13 mouse cellular contexts compared by ENCODE assay signal in genomic region chr7:110740188-110740587, GRCm38 (mm10). TPM values are rescaled to one million over a fixed set of nuclear protein-coding genes. Genes with fewer than 3 reads are reported as not detected.
A peak's percentile ranks its signal among the peaks of the same experiment; 100 is the strongest.
DNase-seq lines count a peak whose midpoint lies in the region; ATAC-seq and TF ChIP-seq lines count a peak whose summit lies in the region.
"Had no signal": no experiment of that assay in that cellular context is flagged by ENCODE, and none has a peak within 500 bp of the region (broad histone marks: within the 10 kb centered on the region; RNA-seq: fewer than 3 reads in every experiment).

No protein-coding gene starts in this region.

- no peak overlapping the region for H3K27ac ChIP-seq in lung, postnatal 0 days (ENCODE audit: low read length)
- H3K27ac ChIP-seq in hindbrain, embryonic 14.5 days: 0 out of 2 replicates have a peak overlapping the region, but pooled peaks have one; percentile 7
- peak overlapping the region; percentile 49 for H3K27ac ChIP-seq in neural tube, embryonic 13.5 days (replicated peaks)
- no peak overlapping the region for H3K27ac ChIP-seq in liver, postnatal 0 days (ENCODE audit: low read depth)
- no peak overlapping the region for H3K27ac ChIP-seq in heart, adult 2 months

- H3K9me3 ChIP-seq in lung, postnatal 0 days (ENCODE audit: low read length): no peaks in the 10 kb centered on the region
- no peaks in the 10 kb centered on the region for H3K9me3 ChIP-seq in hindbrain, embryonic 14.5 days (ENCODE audit: control insufficient read depth, low read length)
- H3K9me3 ChIP-seq in neural tube, embryonic 13.5 days: no peaks in the 10 kb centered on the region
- peaks cover 3% of the 10 kb centered on the region; the same call in 1 of the 2 replicates for H3K9me3 ChIP-seq in liver, postnatal 0 days (ENCODE audit: low read length)

- TF ChIP-seq POLR2A in heart, adult 2 months (IDR thresholded peaks at IDR 0.05; ENCODE audit: insufficient read depth, low read depth, low read length): no peak

- H3K9ac ChIP-seq in lung, postnatal 0 days (replicated peaks; ENCODE audit: low read depth): no peak overlapping the region
- no peak overlapping the region for H3K9ac ChIP-seq in hindbrain, embryonic 14.5 days
- H3K9ac ChIP-seq in neural tube, embryonic 13.5 days: no peak overlapping the region
- no peak overlapping the region for H3K9ac ChIP-seq in liver, postnatal 0 days (replicated peaks)
- no peak overlapping the region for H3K9ac ChIP-seq in heart, adult 2 months (ENCODE audit: low read depth, low read length)

- no peak overlapping the region for H3K4me3 ChIP-seq in lung, postnatal 0 days (ENCODE audit: low read depth, low read length)
- no peak overlapping the region for H3K4me3 ChIP-seq in hindbrain, embryonic 14.5 days (replicated peaks; ENCODE audit: low read length)
- no peak overlapping the region for H3K4me3 ChIP-seq in neural tube, embryonic 13.5 days
- no peak overlapping the region for H3K4me3 ChIP-seq in liver, postnatal 0 days (ENCODE audit: low read depth, low read length)
- H3K4me3 ChIP-seq in heart, adult 2 months: no peak overlapping the region

- peak; percentile 71 for ATAC-seq in lung, postnatal 0 days
- ATAC-seq in hindbrain, embryonic 14.5 days (ENCODE audit: low FRiP score): peak; percentile 87
- peak; percentile 81 for ATAC-seq in neural tube, embryonic 13.5 days (ENCODE audit: low read depth)
- ATAC-seq in liver, postnatal 0 days: no peak

- WGBS in lung, postnatal 0 days: 54% methylated on average over 2 of the region's 2 CpGs
- 36% methylated on average over 2 of the region's 2 CpGs for WGBS in hindbrain, embryonic 14.5 days
- WGBS in neural tube, embryonic 13.5 days: 38% methylated on average over 2 of the region's 2 CpGs
- WGBS in liver, postnatal 0 days (ENCODE audit: insufficient replicate concordance): 50% methylated on average over 2 of the region's 2 CpGs
- WGBS in heart, adult 2 months: 67% methylated on average over 2 of the region's 2 CpGs

- no peak for TF ChIP-seq CTCF in lung, postnatal 0 days (IDR thresholded peaks at IDR 0.05)
- no peak for TF ChIP-seq CTCF in liver, postnatal 0 days (IDR thresholded peaks at IDR 0.05; ENCODE audit: low read depth)
- no peak for TF ChIP-seq CTCF in heart, adult 2 months (IDR thresholded peaks at IDR 0.05)

- H3K27me3 ChIP-seq in lung, postnatal 0 days (replicated peaks; ENCODE audit: insufficient read depth, low read length): no peaks in the 10 kb centered on the region
- H3K27me3 ChIP-seq in hindbrain, embryonic 14.5 days (ENCODE audit: control insufficient read depth, insufficient read depth, low read length): no peaks in the 10 kb centered on the region
- H3K27me3 ChIP-seq in neural tube, embryonic 13.5 days: no peaks in the 10 kb centered on the region
- no peaks in the 10 kb centered on the region for H3K27me3 ChIP-seq in liver, postnatal 0 days (ENCODE audit: insufficient read depth, low read length)
- H3K27me3 ChIP-seq in heart, adult 2 months (ENCODE audit: control insufficient read depth, insufficient read depth, low read length): no peaks in the 10 kb centered on the region

- no peak overlapping the region for H3K4me2 ChIP-seq in lung, postnatal 0 days (replicated peaks; ENCODE audit: low read depth, low read length)
- H3K4me2 ChIP-seq in hindbrain, embryonic 14.5 days (replicated peaks): no peak overlapping the region
- no peak overlapping the region for H3K4me2 ChIP-seq in neural tube, embryonic 13.5 days
- no peak overlapping the region for H3K4me2 ChIP-seq in liver, postnatal 0 days (ENCODE audit: low read depth, low read length)

- no peaks in the 10 kb centered on the region for H3K4me1 ChIP-seq in lung, postnatal 0 days (ENCODE audit: insufficient read depth, low read depth, low read length)
- H3K4me1 ChIP-seq in hindbrain, embryonic 14.5 days (replicated peaks; ENCODE audit: control insufficient read depth, insufficient read depth, low read length): peaks cover 17% of the 10 kb centered on the region; the same call in 1 of the 2 replicates
- peaks cover 18% of the 10 kb centered on the region for H3K4me1 ChIP-seq in neural tube, embryonic 13.5 days (replicated peaks)
- H3K4me1 ChIP-seq in liver, postnatal 0 days (ENCODE audit: insufficient read depth): no peaks in the 10 kb centered on the region
- no peaks in the 10 kb centered on the region; the same call in 1 of the 2 replicates for H3K4me1 ChIP-seq in heart, adult 2 months (ENCODE audit: control insufficient read depth, insufficient read depth, low read length)

- no peaks in the 10 kb centered on the region for H3K36me3 ChIP-seq in lung, postnatal 0 days (ENCODE audit: insufficient read depth, low read length)
- H3K36me3 ChIP-seq in hindbrain, embryonic 14.5 days (replicated peaks; ENCODE audit: control insufficient read depth, insufficient read depth): no peaks in the 10 kb centered on the region
- no peaks in the 10 kb centered on the region for H3K36me3 ChIP-seq in neural tube, embryonic 13.5 days
- no peaks in the 10 kb centered on the region for H3K36me3 ChIP-seq in liver, postnatal 0 days (replicated peaks; ENCODE audit: insufficient read depth, low read length)
- no peaks in the 10 kb centered on the region for H3K36me3 ChIP-seq in heart, adult 2 months (ENCODE audit: control insufficient read depth, insufficient read depth, low read length)
- H3K36me3 ChIP-seq: G1E had no signal

- DNase-seq in cerebellum, postnatal 10 days: peak; percentile 69 to 78
- DNase-seq in cerebellum, adult 11-12 months: no peak
- DNase-seq in lung, postnatal 0 days (ENCODE audit: low spot score): peak; percentile 68
- DNase-seq in lung, postnatal 25 days (ENCODE audit: low spot score): no peak
- no peak for DNase-seq in hindbrain, embryonic 14.5 days (ENCODE audit: low spot score)
- DNase-seq in liver, postnatal 0 days: no peak
- DNase-seq in heart, adult 2 months: no peak
- DNase-seq: cerebellum, adult 11 months; heart, postnatal 36 days; kidney, postnatal 25 days; thymus, postnatal 25 days had no signal

- intact Hi-C loops in heart, adult 2 months (cut with DNase I): no loop called here

- TF ChIP-seq EP300 in lung, postnatal 0 days (IDR thresholded peaks at IDR 0.05): peak; percentile 43; the same call in 1 of the 2 replicates
- no peak for TF ChIP-seq EP300 in liver, postnatal 0 days (IDR thresholded peaks at IDR 0.05; ENCODE audit: low read depth)
- TF ChIP-seq EP300 in heart, adult 2 months (IDR thresholded peaks at IDR 0.05; ENCODE audit: insufficient read depth, low read depth, low read length): no peak

- H3K79me2 ChIP-seq in heart, adult 2 months (replicated peaks; ENCODE audit: control insufficient read depth, insufficient read depth, low read length): no peaks in the 10 kb centered on the region

RNA-seq across cellular contexts. Expression of gene Ampd3, which starts 27.8 kb away (rescaled TPM):
- polyA plus RNA-seq in lung, postnatal 0 days (2015; fragmentation: Nextera tagmentation; extraction: Ambion mirVana): 5.0 and 5.2 TPM in 2 replicates
- polyA plus RNA-seq in hindbrain, embryonic 14.5 days (2014; fragmentation: Nextera tagmentation; extraction: Ambion mirVana): 8.8 and 10.8 TPM in 2 replicates
- 5.2 and 5.4 TPM in 2 replicates for polyA plus RNA-seq in neural tube, embryonic 13.5 days (2015; fragmentation: Nextera tagmentation; extraction: Ambion mirVana)
- polyA plus RNA-seq in liver, postnatal 0 days (2015; fragmentation: Nextera tagmentation; extraction: Ambion mirVana): 12.3 and 16.6 TPM in 2 replicates
- total RNA-seq in heart, adult 2 months (2021): 10 to 100 TPM; 38.9 to 43.6 TPM
- polyA plus RNA-seq in heart, adult 2 months (2012; rRNA removed): 29.9 and 40.4 TPM in 2 replicates

Comparison
In these comparisons a context has a peak if more than half of its experiments do, and no peak if none do; other contexts are left out.
1. DNase-seq: peak in cerebellum, postnatal 10 days (2 of 2) and lung, postnatal 0 days (single experiment); none in cerebellum, adult 11-12 months (single experiment), lung, postnatal 25 days (single experiment), hindbrain, embryonic 14.5 days (single experiment), liver, postnatal 0 days (single experiment) and heart, adult 2 months (0 of 2).
2. H3K27ac ChIP-seq: peak in hindbrain, embryonic 14.5 days (single experiment) and neural tube, embryonic 13.5 days (single experiment); none in lung, postnatal 0 days (single experiment), liver, postnatal 0 days (single experiment) and heart, adult 2 months (single experiment).